Mouse (Mus musculus) gastrocnemius, adult 18-20 months (tissue): ENCODE results near the gene Ptprk. TPM values are rescaled to one million over a fixed set of nuclear protein-coding genes. Genes with fewer than 3 reads are reported as not detected.

ENCODE experiments used
- DNase-seq: peaks from one replicate; pipeline ENCODE4 v3.0.0; 2021; ENCODE audit warnings: low spot score
- microRNA-seq: library from miRNA; unstranded; fragments of <30 nt; microRNA quantifications from one replicate; pipeline ENCODE4 v1.2.0, GENCODE M21; 2021
- total RNA-seq, 2 experiments: library from RNA; stranded (reverse); gene quantifications; 2 replicates each; pipeline ENCODE4 v1.2.3; 2021

Ptprk gene
- total RNA-seq, 2 experiments from 2014 or later, result 3.6 TPM

GRCm38 (mm10) chr10:28641887-28642286 lies 567.3 kb downstream of the Ptprk start:
- no peak for DNase-seq

Small RNAs within 50 kb of the gene (microRNA-seq; reads per million reads assigned to microRNA genes)
- not detected for gene Gm22370
